10 mouse cellular contexts compared by ENCODE assay signal in genomic region chr11:70309341-70309740, GRCm38 (mm10). TPM values are rescaled to one million over a fixed set of nuclear protein-coding genes. Genes with fewer than 3 reads are reported as not detected.
DNase-seq lines count a peak whose midpoint lies in the region; ATAC-seq and TF ChIP-seq lines count a peak whose summit lies in the region.
"Had no signal": no experiment of that assay in that cellular context is flagged by ENCODE, and none has a peak within 500 bp of the region (broad histone marks: within the 10 kb centered on the region; RNA-seq: fewer than 3 reads in every experiment).

No protein-coding gene starts in this region.

- TF ChIP-seq EP300 in heart, postnatal 0 days (IDR thresholded peaks at IDR 0.05; ENCODE audit: low read depth), result no peak

- TF ChIP-seq CTCF in heart, postnatal 0 days (IDR thresholded peaks at IDR 0.05; ENCODE audit: low read depth), result peak; percentile 71
- TF ChIP-seq CTCF in left cerebral cortex, adult 2 months (IDR thresholded peaks at IDR 0.05), result peak; percentile 81

- WGBS in heart, postnatal 0 days, result 14% methylated on average over 9 of the region's 9 CpGs
- 26% methylated on average over 9 of the region's 9 CpGs for WGBS in embryonic facial prominence, embryonic 11.5 days

- H3K9me3 ChIP-seq in heart, postnatal 0 days (replicated peaks; ENCODE audit: control insufficient read depth, low read length), result no peaks in the 10 kb centered on the region
- no peaks in the 10 kb centered on the region for H3K9me3 ChIP-seq in embryonic facial prominence, embryonic 11.5 days (replicated peaks; ENCODE audit: control insufficient read depth, low read length)
- H3K9me3 ChIP-seq: embryonic facial prominence, embryonic 12.5 days had no signal

- peak; percentile 36 for DNase-seq in heart, postnatal 0 days (ENCODE audit: low spot score)
- no peak for DNase-seq in heart, postnatal 25 days (ENCODE audit: low spot score)
- peak; percentile 72 for DNase-seq in CD4-positive helper T cell, adult 2 months (ENCODE audit: low read depth, low spot score)
- peak; percentile 53 for DNase-seq in adrenal gland, postnatal 14 days
- DNase-seq in embryonic facial prominence, embryonic 11.5 days (ENCODE audit: low spot score), result peak; percentile 71
- peak; percentile 19 to 25 for DNase-seq in left cerebral cortex, adult 2 months (ENCODE audit: extremely low spot score in 1 of 2, low spot score in 2 of 2)
- peak; percentile 11 to 56 for DNase-seq in spleen, postnatal 36 days (ENCODE audit: low spot score in 2 of 2)

- intact Hi-C loops in heart, postnatal 25 days (cut with DNase I), result loop anchor here (1.0 kb wide), 1 partner anchor 54 kb away; the partner anchor contains the start of gene Alox12
- intact Hi-C loops in left cerebral cortex, adult 2 months (cut with DNase I), result loop anchor here (2.0 kb wide), 1 partner anchor 63 kb away; no protein-coding TSS in a partner anchor

- no peak overlapping the region for H3K4me2 ChIP-seq in heart, postnatal 0 days (ENCODE audit: low read depth, low read length)
- no peak overlapping the region for H3K4me2 ChIP-seq in embryonic facial prominence, embryonic 11.5 days (ENCODE audit: low read depth, low read length)
- H3K4me2 ChIP-seq: embryonic facial prominence, embryonic 12.5 days; limb, embryonic 12.5 days had no signal

- no peak overlapping the region for H3K4me3 ChIP-seq in heart, postnatal 0 days (ENCODE audit: low read depth, low read length)
- no peak overlapping the region for H3K4me3 ChIP-seq in embryonic facial prominence, embryonic 11.5 days (ENCODE audit: low read depth, low read length)
- no peak overlapping the region for H3K4me3 ChIP-seq in left cerebral cortex, adult 2 months
- H3K4me3 ChIP-seq: embryonic facial prominence, embryonic 12.5 days; limb, embryonic 12.5 days had no signal

- ATAC-seq in heart, postnatal 0 days (ENCODE audit: insufficient read depth, low read depth), result no peak
- ATAC-seq in embryonic facial prominence, embryonic 11.5 days (replicated peaks; ENCODE audit: insufficient number of reproducible peaks, low FRiP score, low TSS enrichment, low read depth), result no peak
- no peak for ATAC-seq in granulocyte monocyte progenitor cell, adult 5-6 weeks (replicated peaks; ENCODE audit: poor library complexity, severe bottlenecking)

- H3K27ac ChIP-seq in heart, postnatal 0 days (ENCODE audit: low read depth), result no peak overlapping the region
- no peak overlapping the region for H3K27ac ChIP-seq in embryonic facial prominence, embryonic 11.5 days (replicated peaks; ENCODE audit: low read depth, low read length)
- H3K27ac ChIP-seq in left cerebral cortex, adult 2 months, result no peak overlapping the region
- H3K27ac ChIP-seq: embryonic facial prominence, embryonic 12.5 days; limb, embryonic 12.5 days had no signal

- no peaks in the 10 kb centered on the region for H3K36me3 ChIP-seq in heart, postnatal 0 days (replicated peaks; ENCODE audit: control insufficient read depth, insufficient read depth, low read length)
- no peaks in the 10 kb centered on the region for H3K36me3 ChIP-seq in embryonic facial prominence, embryonic 11.5 days (replicated peaks; ENCODE audit: control insufficient read depth, insufficient read depth, low read depth, low read length)
- H3K36me3 ChIP-seq: embryonic facial prominence, embryonic 12.5 days; limb, embryonic 12.5 days had no signal

- peaks cover 4% of the 10 kb centered on the region; the same call in 1 of the 2 replicates for H3K4me1 ChIP-seq in heart, postnatal 0 days (ENCODE audit: control insufficient read depth, insufficient read depth)
- H3K4me1 ChIP-seq in embryonic facial prominence, embryonic 11.5 days (ENCODE audit: control insufficient read depth, insufficient read depth, low read length), result no peaks in the 10 kb centered on the region
- H3K4me1 ChIP-seq: embryonic facial prominence, embryonic 12.5 days; limb, embryonic 12.5 days had no signal

- peaks cover 4% of the 10 kb centered on the region; the same call in 1 of the 2 replicates for H3K27me3 ChIP-seq in heart, postnatal 0 days (ENCODE audit: control insufficient read depth, insufficient read depth, low read length)
- H3K27me3 ChIP-seq in embryonic facial prominence, embryonic 11.5 days (ENCODE audit: control insufficient read depth, insufficient read depth, low read length), result no peaks in the 10 kb centered on the region
- H3K27me3 ChIP-seq: embryonic facial prominence, embryonic 12.5 days had no signal

- H3K9ac ChIP-seq in heart, postnatal 0 days (replicated peaks; ENCODE audit: low read depth, low read length), result no peak overlapping the region
- H3K9ac ChIP-seq in embryonic facial prominence, embryonic 11.5 days (replicated peaks; ENCODE audit: low read length), result no peak overlapping the region
- H3K9ac ChIP-seq: embryonic facial prominence, embryonic 12.5 days; limb, embryonic 12.5 days had no signal

RNA-seq across cellular contexts. Expression of gene Alox12e, which starts 13.1 kb away (rescaled TPM):
- total RNA-seq in heart, postnatal 0 days (2014; rRNA removed; ENCODE audit: low replicate concordance), result not detected in 2 replicates
- polyA plus RNA-seq in heart, postnatal 0 days (2015; fragmentation: Nextera tagmentation; extraction: Ambion mirVana), result 0.05 TPM in 1 of 2 replicates, not detected in the other
- total RNA-seq in heart, postnatal 25 days (2021), result under 1 TPM in 1 of 2 experiments, not detected in 1; 0.14 TPM
- total RNA-seq in adrenal gland, postnatal 14 days (2021), result not detected in 2 replicates
- 0.14 and 0.43 TPM in 2 replicates for polyA plus RNA-seq in embryonic facial prominence, embryonic 11.5 days (2014; fragmentation: Nextera tagmentation; extraction: Ambion mirVana)
- total RNA-seq in left cerebral cortex, adult 2 months (2021), result under 1 TPM in 1 of 2 experiments, not detected in 1; 0.33 TPM
- not detected in 2 replicates for total RNA-seq in granulocyte monocyte progenitor cell, adult 5-6 weeks (2014; fragmentation: Nextera tagmentation)
- not detected in 2 replicates for total RNA-seq in granulocyte monocyte progenitor cell, adult 5-6 weeks (2017)
- polyA plus RNA-seq: embryonic facial prominence, embryonic 12.5 days; limb, embryonic 12.5 days had no signal

RNA-seq across cellular contexts. Expression of gene Alox15, which starts 42.5 kb away (rescaled TPM):
- 0.23 TPM in 1 of 2 replicates, not detected in the other for total RNA-seq in heart, postnatal 0 days (2014; rRNA removed; ENCODE audit: low replicate concordance)
- 0.11 and 0.22 TPM in 2 replicates for polyA plus RNA-seq in heart, postnatal 0 days (2015; fragmentation: Nextera tagmentation; extraction: Ambion mirVana)
- 1 to 10 TPM; 4.8 to 5.4 TPM for total RNA-seq in heart, postnatal 25 days (2021)
- total RNA-seq in adrenal gland, postnatal 14 days (2021), result 4.4 and 4.7 TPM in 2 replicates
- polyA plus RNA-seq in embryonic facial prominence, embryonic 11.5 days (2014; fragmentation: Nextera tagmentation; extraction: Ambion mirVana), result 0.34 and 0.84 TPM in 2 replicates
- total RNA-seq in left cerebral cortex, adult 2 months (2021), result not detected
- not detected in 2 replicates for total RNA-seq in granulocyte monocyte progenitor cell, adult 5-6 weeks (2014; fragmentation: Nextera tagmentation)
- 0.62 and 0.82 TPM in 2 replicates for total RNA-seq in granulocyte monocyte progenitor cell, adult 5-6 weeks (2017)

RNA-seq across cellular contexts. Expression of gene Alox12, which starts 54.2 kb away (rescaled TPM):
- total RNA-seq in heart, postnatal 0 days (2014; rRNA removed; ENCODE audit: low replicate concordance), result 1.4 and 2.5 TPM in 2 replicates
- 2.3 TPM in 2 replicates for polyA plus RNA-seq in heart, postnatal 0 days (2015; fragmentation: Nextera tagmentation; extraction: Ambion mirVana)
- 1 to 10 TPM; 3.1 to 3.7 TPM for total RNA-seq in heart, postnatal 25 days (2021)
- 1.7 and 2.0 TPM in 2 replicates for total RNA-seq in adrenal gland, postnatal 14 days (2021)
- polyA plus RNA-seq in embryonic facial prominence, embryonic 11.5 days (2014; fragmentation: Nextera tagmentation; extraction: Ambion mirVana), result 3.2 and 4.1 TPM in 2 replicates
- under 1 TPM; 0.16 to 0.19 TPM for total RNA-seq in left cerebral cortex, adult 2 months (2021)
- total RNA-seq in granulocyte monocyte progenitor cell, adult 5-6 weeks (2014; fragmentation: Nextera tagmentation), result not detected in 2 replicates
- not detected in 2 replicates for total RNA-seq in granulocyte monocyte progenitor cell, adult 5-6 weeks (2017)
